ENCODE assay signal across 11 mouse cellular contexts in the genomic region with DNA sequence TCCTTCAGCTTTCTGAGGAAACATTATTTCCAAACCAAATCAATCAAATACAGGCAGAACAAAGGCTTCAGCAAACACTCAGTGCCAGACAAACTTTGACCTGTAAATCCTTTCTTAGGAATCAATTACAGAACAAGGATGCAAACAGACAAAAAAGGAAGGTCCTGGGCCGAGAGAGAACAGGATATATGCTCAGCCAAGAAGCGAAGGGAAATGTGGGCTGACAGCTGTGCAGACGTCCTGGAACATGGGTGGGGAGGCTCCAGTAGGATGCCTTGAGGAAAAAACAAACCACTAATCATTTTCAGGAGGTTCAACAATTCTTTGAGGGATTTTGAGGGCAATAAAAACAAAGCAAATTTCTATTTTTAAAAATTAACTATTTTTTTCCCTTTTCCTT. TPM values are rescaled to one million over a fixed set of nuclear protein-coding genes. Genes with fewer than 3 reads are reported as not detected.
DNase-seq lines count a peak whose midpoint lies in the region; ATAC-seq and TF ChIP-seq lines count a peak whose summit lies in the region.
"Had no signal": no experiment of that assay in that cellular context is flagged by ENCODE, and none has a peak within 500 bp of the region (broad histone marks: within the 10 kb centered on the region; RNA-seq: fewer than 3 reads in every experiment).

No protein-coding gene starts in this region.

- peak; percentile 41; the same call in 1 of the 2 replicates for TF ChIP-seq POLR2A in heart, adult 2 months (IDR thresholded peaks at IDR 0.05; ENCODE audit: insufficient read depth, low read depth, low read length)

- no peak overlapping the region for H3K4me2 ChIP-seq in heart, postnatal 0 days (ENCODE audit: low read depth, low read length)
- H3K4me2 ChIP-seq in kidney, embryonic 15.5 days: no peak overlapping the region
- H3K4me2 ChIP-seq: midbrain, embryonic 11.5 days; neural tube, embryonic 12.5 days had no signal

- DNase-seq in heart, adult 2 months: peak in 1 of 2 experiments; percentile 58
- DNase-seq in heart, embryonic 10.5 days (ENCODE audit: low spot score): no peak
- no peak for DNase-seq in heart, postnatal 0 days (ENCODE audit: low spot score)
- DNase-seq in lung, postnatal 25 days (ENCODE audit: low spot score): peak; percentile 78
- DNase-seq in thymus, postnatal 14 days: no peak
- no peak for DNase-seq in yolk sac, embryonic 10.5 days (ENCODE audit: low spot score)
- DNase-seq: left cerebral cortex, postnatal 4 days had no signal

- no peak for TF ChIP-seq CTCF in heart, adult 2 months (IDR thresholded peaks at IDR 0.05)
- no peak for TF ChIP-seq CTCF in heart, postnatal 0 days (IDR thresholded peaks at IDR 0.05; ENCODE audit: low read depth)

- intact Hi-C loops in heart, adult 2 months (cut with DNase I): no loop called here

- no peaks in the 10 kb centered on the region for H3K79me2 ChIP-seq in heart, adult 2 months (replicated peaks; ENCODE audit: control insufficient read depth, insufficient read depth, low read length)

- WGBS in heart, adult 2 months: 33% methylated on average over 3 of the region's 3 CpGs
- WGBS in heart, embryonic 10.5 days: 46% methylated on average over 3 of the region's 3 CpGs
- 52% methylated on average over 3 of the region's 3 CpGs for WGBS in heart, postnatal 0 days
- 31% methylated on average over 3 of the region's 3 CpGs for WGBS in kidney, embryonic 15.5 days

- no peaks in the 10 kb centered on the region for H3K27me3 ChIP-seq in heart, adult 2 months (ENCODE audit: control insufficient read depth, insufficient read depth, low read length)
- H3K27me3 ChIP-seq in heart, embryonic 10.5 days (ENCODE audit: insufficient read depth, poor library complexity, severe bottlenecking): no peaks in the 10 kb centered on the region
- H3K27me3 ChIP-seq in heart, postnatal 0 days (ENCODE audit: control insufficient read depth, insufficient read depth, low read length): no peaks in the 10 kb centered on the region
- H3K27me3 ChIP-seq in kidney, embryonic 15.5 days: no peaks in the 10 kb centered on the region
- H3K27me3 ChIP-seq: neural tube, embryonic 12.5 days had no signal

- ATAC-seq in heart, postnatal 0 days (ENCODE audit: insufficient read depth, low read depth): peak; percentile 73
- ATAC-seq in kidney, embryonic 15.5 days (replicated peaks; ENCODE audit: low FRiP score): no peak; the same call in 1 of the 2 replicates

- no peak overlapping the region; the same call in 1 of the 2 replicates for H3K4me3 ChIP-seq in heart, adult 2 months
- no peak overlapping the region for H3K4me3 ChIP-seq in heart, embryonic 10.5 days
- H3K4me3 ChIP-seq in heart, postnatal 0 days (ENCODE audit: low read depth, low read length): no peak overlapping the region
- H3K4me3 ChIP-seq in kidney, embryonic 15.5 days (replicated peaks): no peak overlapping the region
- H3K4me3 ChIP-seq: neural tube, embryonic 12.5 days had no signal

- no peaks in the 10 kb centered on the region for H3K9me3 ChIP-seq in heart, embryonic 10.5 days
- no peaks in the 10 kb centered on the region for H3K9me3 ChIP-seq in heart, postnatal 0 days (replicated peaks; ENCODE audit: control insufficient read depth, low read length)
- H3K9me3 ChIP-seq in kidney, embryonic 15.5 days (replicated peaks): no peaks in the 10 kb centered on the region
- H3K9me3 ChIP-seq: neural tube, embryonic 12.5 days had no signal

- peak overlapping the region; percentile 86 for H3K27ac ChIP-seq in heart, adult 2 months
- H3K27ac ChIP-seq in heart, embryonic 10.5 days: no peak overlapping the region
- peak overlapping the region; percentile 69; the same call in 1 of the 2 replicates for H3K27ac ChIP-seq in heart, postnatal 0 days (ENCODE audit: low read depth)
- H3K27ac ChIP-seq in kidney, embryonic 15.5 days: peak overlapping the region; percentile 46; the same call in 1 of the 2 replicates
- H3K27ac ChIP-seq: neural tube, embryonic 12.5 days; stomach, postnatal 0 days had no signal

- H3K36me3 ChIP-seq in heart, adult 2 months (ENCODE audit: control insufficient read depth, insufficient read depth, low read length): peaks cover 2% of the 10 kb centered on the region; the same call in 1 of the 2 replicates
- H3K36me3 ChIP-seq in heart, embryonic 10.5 days: no peaks in the 10 kb centered on the region
- H3K36me3 ChIP-seq in heart, postnatal 0 days (replicated peaks; ENCODE audit: control insufficient read depth, insufficient read depth, low read length): no peaks in the 10 kb centered on the region
- H3K36me3 ChIP-seq in kidney, embryonic 15.5 days: no peaks in the 10 kb centered on the region
- H3K36me3 ChIP-seq: neural tube, embryonic 12.5 days had no signal

- peak; percentile 98 for TF ChIP-seq EP300 in heart, adult 2 months (IDR thresholded peaks at IDR 0.05; ENCODE audit: insufficient read depth, low read depth, low read length)
- TF ChIP-seq EP300 in heart, postnatal 0 days (IDR thresholded peaks at IDR 0.05; ENCODE audit: low read depth): peak; percentile 85

- peaks cover 16% of the 10 kb centered on the region for H3K4me1 ChIP-seq in heart, adult 2 months (ENCODE audit: control insufficient read depth, insufficient read depth, low read length)
- peaks cover 12% of the 10 kb centered on the region for H3K4me1 ChIP-seq in heart, embryonic 10.5 days
- H3K4me1 ChIP-seq in heart, postnatal 0 days (ENCODE audit: control insufficient read depth, insufficient read depth): peaks cover 4% of the 10 kb centered on the region; the same call in 1 of the 2 replicates
- H3K4me1 ChIP-seq in kidney, embryonic 15.5 days: peaks cover 10% of the 10 kb centered on the region
- H3K4me1 ChIP-seq: neural tube, embryonic 12.5 days had no signal

- H3K9ac ChIP-seq in heart, adult 2 months (ENCODE audit: low read depth, low read length): no peak overlapping the region
- H3K9ac ChIP-seq in heart, postnatal 0 days (replicated peaks; ENCODE audit: low read depth, low read length): no peak overlapping the region
- no peak overlapping the region for H3K9ac ChIP-seq in kidney, embryonic 15.5 days
- H3K9ac ChIP-seq: neural tube, embryonic 12.5 days had no signal

RNA-seq across cellular contexts. Expression of a gene that starts 10.2 kb away (rescaled TPM):
- total RNA-seq in heart, adult 2 months (2021): 10 to 100 TPM; 10.6 to 24.6 TPM
- 5.2 and 6.1 TPM in 2 replicates for polyA plus RNA-seq in heart, adult 2 months (2012; rRNA removed)
- 4.6 and 6.7 TPM in 2 replicates for polyA plus RNA-seq in heart, embryonic 10.5 days (2016; fragmentation: Nextera tagmentation; extraction: Ambion mirVana)
- total RNA-seq in heart, postnatal 0 days (2014; rRNA removed; ENCODE audit: low replicate concordance): 7.3 and 7.7 TPM in 2 replicates
- 2.3 and 2.4 TPM in 2 replicates for polyA plus RNA-seq in heart, postnatal 0 days (2015; fragmentation: Nextera tagmentation; extraction: Ambion mirVana)
- 12.1 TPM in 2 replicates for polyA plus RNA-seq in kidney, embryonic 15.5 days (2015; fragmentation: Nextera tagmentation; extraction: Ambion mirVana)
